ENCODE assay signal across 28 mouse cellular contexts in the genomic region with DNA sequence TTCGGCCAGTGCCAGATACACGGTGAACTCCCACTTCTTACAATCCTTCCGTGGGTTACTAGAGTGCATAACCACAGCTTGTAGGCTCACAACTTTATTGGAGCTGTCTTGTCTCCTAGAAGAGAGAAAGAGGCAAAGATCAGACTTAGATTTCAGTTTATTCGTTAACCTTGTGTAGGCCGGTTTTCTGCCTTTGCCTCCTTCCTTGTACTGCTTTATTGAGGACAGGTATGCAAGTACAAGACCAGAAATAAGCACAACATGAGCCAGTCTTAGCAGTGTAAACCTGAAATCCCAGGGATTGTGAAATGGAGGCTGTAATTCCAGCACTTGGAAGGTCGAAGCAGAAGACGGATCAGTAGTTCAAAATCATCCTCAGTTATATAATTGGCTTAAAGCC.
"Had no signal": no experiment of that assay in that cellular context is flagged by ENCODE, and none has a peak within 500 bp of the region (broad histone marks: within the 10 kb centered on the region; RNA-seq: fewer than 3 reads in every experiment).

No protein-coding gene starts in this region.

- H3K27me3 ChIP-seq: embryonic facial prominence, embryonic 12.5 days; embryonic facial prominence, embryonic 13.5 days; embryonic facial prominence, embryonic 15.5 days; forebrain, embryonic 12.5 days; forebrain, embryonic 13.5 days; forebrain, embryonic 15.5 days had no signal

- ATAC-seq: forebrain, embryonic 13.5 days; forebrain, embryonic 14.5 days; forebrain, embryonic 15.5 days; forebrain, embryonic 16.5 days; forebrain, postnatal 0 days had no signal

- DNase-seq: cerebellum, adult 2 months; cerebellum, adult 8-10 months; cerebellum, adult 9-10 months; cerebellum, adult 9-11 months; cerebellum, postnatal 10 days; cerebellum, postnatal 14 days; cerebellum, postnatal 25 days; cerebellum, postnatal 36 days; embryo, embryonic 11 days; forebrain, postnatal 0 days; gastrocnemius, adult 2 months; gastrocnemius, postnatal 10 days; gastrocnemius, postnatal 14 days; gastrocnemius, postnatal 25 days; gastrocnemius, postnatal 36 days; heart, adult 18-20 months; heart, adult 2 months had no signal

- H3K9me3 ChIP-seq: embryonic facial prominence, embryonic 12.5 days; embryonic facial prominence, embryonic 13.5 days; embryonic facial prominence, embryonic 15.5 days; forebrain, embryonic 13.5 days; forebrain, embryonic 15.5 days had no signal

- H3K27ac ChIP-seq: embryonic facial prominence, embryonic 10.5 days; embryonic facial prominence, embryonic 12.5 days; embryonic facial prominence, embryonic 13.5 days; embryonic facial prominence, embryonic 15.5 days; forebrain, embryonic 10.5 days; forebrain, embryonic 12.5 days; forebrain, embryonic 13.5 days; forebrain, embryonic 15.5 days; gastrocnemius, adult 2 months; heart, adult 2 months had no signal

- H3K9ac ChIP-seq: embryonic facial prominence, embryonic 12.5 days; embryonic facial prominence, embryonic 13.5 days; embryonic facial prominence, embryonic 15.5 days; forebrain, embryonic 12.5 days; forebrain, embryonic 13.5 days; forebrain, embryonic 15.5 days; forebrain, postnatal 0 days had no signal

- H3K4me3 ChIP-seq: embryonic facial prominence, embryonic 10.5 days; embryonic facial prominence, embryonic 12.5 days; embryonic facial prominence, embryonic 13.5 days; embryonic facial prominence, embryonic 15.5 days; erythroblast, embryonic 14.5 days; forebrain, embryonic 10.5 days; forebrain, embryonic 12.5 days; forebrain, embryonic 13.5 days; forebrain, embryonic 15.5 days; gastrocnemius, adult 2 months; heart, adult 2 months had no signal

- H3K36me3 ChIP-seq: embryonic facial prominence, embryonic 10.5 days; embryonic facial prominence, embryonic 12.5 days; embryonic facial prominence, embryonic 13.5 days; embryonic facial prominence, embryonic 15.5 days; forebrain, embryonic 10.5 days; forebrain, embryonic 12.5 days; forebrain, embryonic 15.5 days had no signal

- H3K4me2 ChIP-seq: embryonic facial prominence, embryonic 12.5 days; embryonic facial prominence, embryonic 13.5 days; embryonic facial prominence, embryonic 15.5 days; forebrain, embryonic 12.5 days; forebrain, embryonic 13.5 days; forebrain, embryonic 15.5 days had no signal

- H3K4me1 ChIP-seq: embryonic facial prominence, embryonic 10.5 days; embryonic facial prominence, embryonic 12.5 days; embryonic facial prominence, embryonic 13.5 days; embryonic facial prominence, embryonic 15.5 days; forebrain, embryonic 10.5 days; forebrain, embryonic 12.5 days; forebrain, embryonic 13.5 days; forebrain, embryonic 15.5 days had no signal
